In the genomic region with DNA sequence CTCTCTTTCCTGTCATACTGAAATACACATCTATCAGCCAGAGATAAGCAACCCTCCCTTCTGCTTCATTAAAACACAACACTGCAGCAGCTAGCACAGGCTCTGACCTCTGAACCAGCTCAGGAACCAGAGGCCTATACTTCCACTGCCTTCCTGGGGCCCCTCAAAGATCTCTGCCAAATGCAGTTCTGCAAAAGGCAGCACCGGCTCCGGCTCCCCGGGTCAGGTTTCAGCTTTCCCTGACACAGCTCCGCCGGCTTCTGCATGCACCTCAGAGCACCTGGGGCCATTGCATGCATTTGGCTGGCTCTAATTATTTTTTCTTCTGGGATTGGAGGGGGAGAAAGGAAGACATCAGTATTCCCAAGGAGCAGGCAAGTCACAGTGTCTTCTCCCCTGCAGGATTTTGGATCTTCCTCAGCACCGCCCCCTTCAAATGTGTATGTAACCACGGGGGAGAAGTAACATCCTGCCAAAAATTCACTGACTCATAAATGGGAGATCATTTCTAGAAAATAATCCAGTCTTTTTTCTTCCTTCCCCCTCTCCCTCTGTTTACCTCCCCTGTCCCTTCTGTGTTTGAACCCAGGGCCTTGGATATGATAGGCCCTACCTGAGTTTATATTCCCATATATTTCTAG, we compare ENCODE assay signal across 9 mouse cellular contexts.
A peak's percentile ranks its signal among the peaks of the same experiment; 100 is the strongest.
DNase-seq lines count a peak whose midpoint lies in the region; ATAC-seq lines count a peak whose summit lies in the region.
"Had no signal": no experiment of that assay in that cellular context is flagged by ENCODE, and none has a peak within 500 bp of the region (broad histone marks: within the 10 kb centered on the region; RNA-seq: fewer than 3 reads in every experiment).

No protein-coding gene starts in this region.

- no peaks in the 10 kb centered on the region for H3K9me3 ChIP-seq in forebrain, embryonic 11.5 days (ENCODE audit: control insufficient read depth, low read length)
- H3K9me3 ChIP-seq in forebrain, embryonic 13.5 days (replicated peaks) = no peaks in the 10 kb centered on the region
- no peaks in the 10 kb centered on the region for H3K9me3 ChIP-seq in intestine, embryonic 16.5 days (ENCODE audit: control insufficient read depth, low read length)
- no peaks in the 10 kb centered on the region for H3K9me3 ChIP-seq in midbrain, embryonic 11.5 days (ENCODE audit: control insufficient read depth, low read length)

- 18% methylated on average over 7 of the region's 7 CpGs for WGBS in forebrain, embryonic 11.5 days
- 21% methylated on average over 7 of the region's 7 CpGs for WGBS in forebrain, embryonic 13.5 days
- 23% methylated on average over 7 of the region's 7 CpGs for WGBS in intestine, embryonic 16.5 days
- WGBS in midbrain, embryonic 11.5 days = 23% methylated on average over 7 of the region's 7 CpGs

- DNase-seq in forebrain, embryonic 11.5 days (ENCODE audit: low spot score) = peak; percentile 64
- DNase-seq in retina, embryonic 14.5 days (ENCODE audit: low spot score) = peak; percentile 57
- DNase-seq in retina, postnatal 1 day = no peak
- DNase-seq in midbrain, embryonic 11.5 days (ENCODE audit: low spot score, missing footprints) = no peak
- DNase-seq in natural killer cell, adult 2 months (ENCODE audit: low spot score in 2 of 2) = no peak
- no peak for DNase-seq in thymus, postnatal 25 days

- no peak for ATAC-seq in forebrain, embryonic 11.5 days (replicated peaks; ENCODE audit: low FRiP score)
- ATAC-seq in forebrain, embryonic 13.5 days = no peak
- ATAC-seq in intestine, embryonic 16.5 days = peak; percentile 74
- ATAC-seq in midbrain, embryonic 11.5 days (ENCODE audit: low FRiP score) = 0 out of 2 replicates have a peak, but pooled peaks have one; percentile 43

- H3K4me1 ChIP-seq in forebrain, embryonic 11.5 days (replicated peaks; ENCODE audit: control insufficient read depth, insufficient read depth, low read length) = peaks cover 10% of the 10 kb centered on the region
- H3K4me1 ChIP-seq in forebrain, embryonic 13.5 days = peaks cover 18% of the 10 kb centered on the region
- H3K4me1 ChIP-seq in intestine, embryonic 16.5 days (ENCODE audit: control insufficient read depth, insufficient read depth, low read length) = peaks cover 31% of the 10 kb centered on the region
- peaks cover 13% of the 10 kb centered on the region for H3K4me1 ChIP-seq in midbrain, embryonic 11.5 days (ENCODE audit: control insufficient read depth, insufficient read depth, low read length)

- no peak overlapping the region for H3K4me3 ChIP-seq in forebrain, embryonic 11.5 days (ENCODE audit: low read depth, low read length)
- no peak overlapping the region for H3K4me3 ChIP-seq in forebrain, embryonic 13.5 days
- H3K4me3 ChIP-seq in intestine, embryonic 16.5 days (ENCODE audit: low read length) = no peak overlapping the region
- no peak overlapping the region for H3K4me3 ChIP-seq in midbrain, embryonic 11.5 days (ENCODE audit: low read depth, low read length)

- H3K27me3 ChIP-seq in forebrain, embryonic 11.5 days (ENCODE audit: control insufficient read depth, insufficient read depth, low read length) = no peaks in the 10 kb centered on the region
- no peaks in the 10 kb centered on the region for H3K27me3 ChIP-seq in forebrain, embryonic 13.5 days
- no peaks in the 10 kb centered on the region for H3K27me3 ChIP-seq in intestine, embryonic 16.5 days (replicated peaks; ENCODE audit: control insufficient read depth, insufficient read depth, low read length)
- H3K27me3 ChIP-seq in midbrain, embryonic 11.5 days (ENCODE audit: control insufficient read depth, insufficient read depth, low read length) = no peaks in the 10 kb centered on the region
- H3K27me3 ChIP-seq: CH12.LX had no signal

- no peaks in the 10 kb centered on the region for H3K36me3 ChIP-seq in forebrain, embryonic 11.5 days (ENCODE audit: control insufficient read depth, insufficient read depth, low read length)
- no peaks in the 10 kb centered on the region for H3K36me3 ChIP-seq in forebrain, embryonic 13.5 days (ENCODE audit: poor library complexity, severe bottlenecking)
- H3K36me3 ChIP-seq in intestine, embryonic 16.5 days (ENCODE audit: control insufficient read depth, insufficient read depth, low read length) = no peaks in the 10 kb centered on the region
- no peaks in the 10 kb centered on the region for H3K36me3 ChIP-seq in midbrain, embryonic 11.5 days (ENCODE audit: control insufficient read depth, insufficient read depth, low read length)

- H3K27ac ChIP-seq in forebrain, embryonic 11.5 days (ENCODE audit: low read depth, low read length) = no peak overlapping the region
- H3K27ac ChIP-seq in forebrain, embryonic 13.5 days = no peak overlapping the region
- peak overlapping the region; percentile 74 for H3K27ac ChIP-seq in intestine, embryonic 16.5 days (ENCODE audit: low read length)
- H3K27ac ChIP-seq in midbrain, embryonic 11.5 days (ENCODE audit: low read depth, low read length) = peak overlapping the region; percentile 27; the same call in 1 of the 2 replicates

- no peak overlapping the region for H3K4me2 ChIP-seq in forebrain, embryonic 11.5 days (ENCODE audit: low read depth, low read length, severe bottlenecking)
- H3K4me2 ChIP-seq in forebrain, embryonic 13.5 days = no peak overlapping the region
- H3K4me2 ChIP-seq in intestine, embryonic 16.5 days (ENCODE audit: low read depth, low read length) = peak overlapping the region; percentile 19; the same call in 1 of the 2 replicates
- no peak overlapping the region for H3K4me2 ChIP-seq in midbrain, embryonic 11.5 days

- no peak overlapping the region for H3K9ac ChIP-seq in forebrain, embryonic 11.5 days (ENCODE audit: low read length)
- H3K9ac ChIP-seq in forebrain, embryonic 13.5 days = no peak overlapping the region
- no peak overlapping the region for H3K9ac ChIP-seq in intestine, embryonic 16.5 days (ENCODE audit: low read depth, low read length)
- H3K9ac ChIP-seq in midbrain, embryonic 11.5 days (ENCODE audit: low read length) = no peak overlapping the region

Comparison
In these comparisons a context has a peak if more than half of its experiments do, and no peak if none do; other contexts are left out.
1. DNase-seq: peak in forebrain, embryonic 11.5 days (single experiment) and retina, embryonic 14.5 days (single experiment); none in retina, postnatal 1 day (single experiment), midbrain, embryonic 11.5 days (single experiment), natural killer cell, adult 2 months (0 of 2) and thymus, postnatal 25 days (single experiment).
2. ATAC-seq: peak in intestine, embryonic 16.5 days (single experiment) and midbrain, embryonic 11.5 days (single experiment); none in forebrain, embryonic 11.5 days (single experiment) and forebrain, embryonic 13.5 days (single experiment).
3. H3K27ac ChIP-seq: peak in intestine, embryonic 16.5 days (single experiment) and midbrain, embryonic 11.5 days (single experiment); none in forebrain, embryonic 11.5 days (single experiment) and forebrain, embryonic 13.5 days (single experiment).